Comparison of ENCODE assay signal across 21 mouse cellular contexts in the genomic region with DNA sequence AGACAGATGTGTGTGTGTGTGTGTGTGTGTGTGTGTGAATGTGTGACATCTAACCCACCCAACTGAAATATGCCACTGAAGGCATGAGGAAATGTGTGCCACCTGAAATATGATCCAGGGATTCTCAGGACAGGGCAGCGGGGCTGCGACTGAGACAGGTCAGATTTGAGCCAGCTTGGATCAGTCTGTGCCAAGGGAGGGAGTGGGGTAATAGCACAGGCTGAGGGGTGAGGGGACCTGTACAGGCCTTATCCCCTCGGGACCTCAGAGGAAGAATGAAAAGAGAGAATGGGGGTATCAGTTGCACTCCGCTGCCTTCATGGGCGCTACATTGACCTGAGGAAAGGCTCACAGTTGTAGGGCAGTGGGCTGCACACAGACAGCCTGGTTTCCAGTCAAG.
A peak's percentile ranks its signal among the peaks of the same experiment; 100 is the strongest.
DNase-seq lines count a peak whose midpoint lies in the region; ATAC-seq and TF ChIP-seq lines count a peak whose summit lies in the region.
"Had no signal": no experiment of that assay in that cellular context is flagged by ENCODE, and none has a peak within 500 bp of the region (broad histone marks: within the 10 kb centered on the region; RNA-seq: fewer than 3 reads in every experiment).

No protein-coding gene starts in this region.

- H3K9me3 ChIP-seq in hindbrain, embryonic 14.5 days (ENCODE audit: control insufficient read depth, low read length): no peaks in the 10 kb centered on the region
- H3K9me3 ChIP-seq in hindbrain, embryonic 16.5 days (ENCODE audit: control insufficient read depth, low read length): no peaks in the 10 kb centered on the region
- no peaks in the 10 kb centered on the region for H3K9me3 ChIP-seq in limb, embryonic 15.5 days
- no peaks in the 10 kb centered on the region for H3K9me3 ChIP-seq in limb, embryonic 10.5 days (replicated peaks)
- no peaks in the 10 kb centered on the region for H3K9me3 ChIP-seq in midbrain, embryonic 12.5 days
- H3K9me3 ChIP-seq in midbrain, postnatal 0 days (ENCODE audit: low read length): no peaks in the 10 kb centered on the region
- H3K9me3 ChIP-seq: embryonic facial prominence, embryonic 15.5 days; hindbrain, embryonic 13.5 days had no signal

- no peak for TF ChIP-seq CTCF in midbrain, postnatal 0 days (IDR thresholded peaks at IDR 0.05)

- no peak overlapping the region for H3K4me2 ChIP-seq in hindbrain, embryonic 14.5 days (replicated peaks)
- no peak overlapping the region for H3K4me2 ChIP-seq in hindbrain, embryonic 16.5 days (ENCODE audit: low read length)
- H3K4me2 ChIP-seq in limb, embryonic 15.5 days: no peak overlapping the region
- no peak overlapping the region for H3K4me2 ChIP-seq in midbrain, embryonic 12.5 days (replicated peaks)
- no peak overlapping the region for H3K4me2 ChIP-seq in midbrain, postnatal 0 days (ENCODE audit: low read depth, low read length, poor library complexity, severe bottlenecking)
- H3K4me2 ChIP-seq: embryonic facial prominence, embryonic 15.5 days; heart, embryonic 11.5 days; hindbrain, embryonic 13.5 days had no signal

- 87% methylated on average over 5 of the region's 5 CpGs for WGBS in hindbrain, embryonic 14.5 days
- 85% methylated on average over 5 of the region's 5 CpGs for WGBS in hindbrain, embryonic 16.5 days
- WGBS in limb, embryonic 15.5 days: 96% methylated on average over 5 of the region's 5 CpGs
- 94% methylated on average over 5 of the region's 5 CpGs for WGBS in limb, embryonic 10.5 days
- 75% methylated on average over 5 of the region's 5 CpGs for WGBS in midbrain, embryonic 12.5 days
- 78% methylated on average over 5 of the region's 5 CpGs for WGBS in midbrain, postnatal 0 days

- 0 out of 2 replicates have a peak, but pooled peaks have one; percentile 17 for ATAC-seq in hindbrain, embryonic 14.5 days (ENCODE audit: low FRiP score)
- ATAC-seq in hindbrain, embryonic 16.5 days: no peak
- ATAC-seq in limb, embryonic 15.5 days (ENCODE audit: insufficient number of reproducible peaks, low FRiP score, low TSS enrichment, low read depth): peak; percentile 58; the same call in 1 of the 2 replicates
- 0 out of 2 replicates have a peak, but pooled peaks have one; percentile 27 for ATAC-seq in midbrain, embryonic 12.5 days (ENCODE audit: low FRiP score, low read depth)
- ATAC-seq in midbrain, postnatal 0 days (ENCODE audit: low FRiP score): no peak; the same call in 1 of the 2 replicates
- ATAC-seq: CD4-positive, CD25-positive, alpha-beta regulatory T cell, adult 4 months; forebrain, embryonic 14.5 days; forebrain, postnatal 0 days had no signal

- no peaks in the 10 kb centered on the region for H3K4me1 ChIP-seq in hindbrain, embryonic 14.5 days (replicated peaks; ENCODE audit: control insufficient read depth, insufficient read depth, low read length)
- H3K4me1 ChIP-seq in hindbrain, embryonic 16.5 days (ENCODE audit: control insufficient read depth, insufficient read depth, low read depth, low read length): no peaks in the 10 kb centered on the region
- no peaks in the 10 kb centered on the region for H3K4me1 ChIP-seq in limb, embryonic 15.5 days
- H3K4me1 ChIP-seq in limb, embryonic 10.5 days: no peaks in the 10 kb centered on the region
- no peaks in the 10 kb centered on the region for H3K4me1 ChIP-seq in midbrain, embryonic 12.5 days
- no peaks in the 10 kb centered on the region for H3K4me1 ChIP-seq in midbrain, postnatal 0 days (ENCODE audit: insufficient read depth, low read length)
- H3K4me1 ChIP-seq: embryonic facial prominence, embryonic 15.5 days; hindbrain, embryonic 13.5 days had no signal

- H3K27ac ChIP-seq in hindbrain, embryonic 14.5 days: no peak overlapping the region
- H3K27ac ChIP-seq in hindbrain, embryonic 16.5 days (ENCODE audit: low read depth, low read length): no peak overlapping the region
- no peak overlapping the region for H3K27ac ChIP-seq in limb, embryonic 15.5 days
- H3K27ac ChIP-seq in limb, embryonic 10.5 days: no peak overlapping the region
- no peak overlapping the region for H3K27ac ChIP-seq in midbrain, embryonic 12.5 days (replicated peaks)
- no peak overlapping the region for H3K27ac ChIP-seq in midbrain, postnatal 0 days (ENCODE audit: low read depth, low read length)
- H3K27ac ChIP-seq: embryonic facial prominence, embryonic 15.5 days; gastrocnemius, adult 2 months; hindbrain, embryonic 13.5 days had no signal

- no peaks in the 10 kb centered on the region for H3K36me3 ChIP-seq in hindbrain, embryonic 14.5 days (replicated peaks; ENCODE audit: control insufficient read depth, insufficient read depth)
- no peaks in the 10 kb centered on the region for H3K36me3 ChIP-seq in hindbrain, embryonic 16.5 days (ENCODE audit: control insufficient read depth, insufficient read depth, low read length)
- H3K36me3 ChIP-seq in limb, embryonic 15.5 days: no peaks in the 10 kb centered on the region
- no peaks in the 10 kb centered on the region for H3K36me3 ChIP-seq in limb, embryonic 10.5 days
- H3K36me3 ChIP-seq in midbrain, embryonic 12.5 days: no peaks in the 10 kb centered on the region
- no peaks in the 10 kb centered on the region for H3K36me3 ChIP-seq in midbrain, postnatal 0 days (ENCODE audit: insufficient read depth, low read length)
- H3K36me3 ChIP-seq: embryonic facial prominence, embryonic 15.5 days; hindbrain, embryonic 13.5 days had no signal

- H3K4me3 ChIP-seq in hindbrain, embryonic 14.5 days (replicated peaks; ENCODE audit: low read length): no peak overlapping the region
- no peak overlapping the region for H3K4me3 ChIP-seq in hindbrain, embryonic 16.5 days (ENCODE audit: low read length)
- no peak overlapping the region for H3K4me3 ChIP-seq in limb, embryonic 15.5 days
- no peak overlapping the region for H3K4me3 ChIP-seq in limb, embryonic 10.5 days
- no peak overlapping the region for H3K4me3 ChIP-seq in midbrain, embryonic 12.5 days
- H3K4me3 ChIP-seq in midbrain, postnatal 0 days (ENCODE audit: low read depth, low read length): no peak overlapping the region
- H3K4me3 ChIP-seq: embryonic facial prominence, embryonic 15.5 days; gastrocnemius, adult 2 months; hindbrain, embryonic 13.5 days had no signal

- H3K9ac ChIP-seq in hindbrain, embryonic 14.5 days: no peak overlapping the region
- no peak overlapping the region for H3K9ac ChIP-seq in hindbrain, embryonic 16.5 days (ENCODE audit: low read depth, low read length)
- H3K9ac ChIP-seq in limb, embryonic 15.5 days: no peak overlapping the region
- no peak overlapping the region for H3K9ac ChIP-seq in midbrain, embryonic 12.5 days (replicated peaks)
- H3K9ac ChIP-seq in midbrain, postnatal 0 days (replicated peaks; ENCODE audit: low read length, poor library complexity, severe bottlenecking): no peak overlapping the region
- H3K9ac ChIP-seq: embryonic facial prominence, embryonic 15.5 days; forebrain, postnatal 0 days; hindbrain, embryonic 13.5 days had no signal

- DNase-seq in hindbrain, embryonic 14.5 days (ENCODE audit: low spot score): no peak
- no peak for DNase-seq in limb, embryonic 10.5 days (ENCODE audit: low spot score)
- DNase-seq in midbrain, postnatal 0 days (ENCODE audit: low spot score): no peak
- DNase-seq: adrenal gland, adult 2 months; adrenal gland, postnatal 14 days; cerebellum, adult 11 months; cerebellum, adult 2 months; cerebellum, adult 9-11 months; cerebellum, postnatal 25 days; forebrain, postnatal 0 days; gastrocnemius, adult 2 months; gastrocnemius, postnatal 14 days; heart, adult 11 months had no signal

- H3K27me3 ChIP-seq in hindbrain, embryonic 14.5 days (ENCODE audit: control insufficient read depth, insufficient read depth, low read length): no peaks in the 10 kb centered on the region
- no peaks in the 10 kb centered on the region for H3K27me3 ChIP-seq in hindbrain, embryonic 16.5 days (replicated peaks; ENCODE audit: control insufficient read depth, insufficient read depth, low read length)
- H3K27me3 ChIP-seq in limb, embryonic 15.5 days: no peaks in the 10 kb centered on the region
- H3K27me3 ChIP-seq in limb, embryonic 10.5 days (ENCODE audit: low read depth, poor library complexity, severe bottlenecking): no peaks in the 10 kb centered on the region
- H3K27me3 ChIP-seq in midbrain, embryonic 12.5 days: no peaks in the 10 kb centered on the region
- no peaks in the 10 kb centered on the region for H3K27me3 ChIP-seq in midbrain, postnatal 0 days (ENCODE audit: insufficient read depth, low read length)
- H3K27me3 ChIP-seq: embryonic facial prominence, embryonic 15.5 days; hindbrain, embryonic 13.5 days had no signal

Comparison
In these comparisons a context has a peak if more than half of its experiments do, and no peak if none do; other contexts are left out.
1. ATAC-seq: peak in hindbrain, embryonic 14.5 days (single experiment), limb, embryonic 15.5 days (single experiment) and midbrain, embryonic 12.5 days (single experiment); none in hindbrain, embryonic 16.5 days (single experiment) and midbrain, postnatal 0 days (single experiment).